Mouse (Mus musculus) lung, postnatal 4 days (tissue): ENCODE measurements around the gene Eif4g3.

Experiments used
- DNase-seq, 2 experiments: peaks; one replicate each; pipeline ENCODE4 v3.0.0; 2021

The Eif4g3 gene

DNA sequence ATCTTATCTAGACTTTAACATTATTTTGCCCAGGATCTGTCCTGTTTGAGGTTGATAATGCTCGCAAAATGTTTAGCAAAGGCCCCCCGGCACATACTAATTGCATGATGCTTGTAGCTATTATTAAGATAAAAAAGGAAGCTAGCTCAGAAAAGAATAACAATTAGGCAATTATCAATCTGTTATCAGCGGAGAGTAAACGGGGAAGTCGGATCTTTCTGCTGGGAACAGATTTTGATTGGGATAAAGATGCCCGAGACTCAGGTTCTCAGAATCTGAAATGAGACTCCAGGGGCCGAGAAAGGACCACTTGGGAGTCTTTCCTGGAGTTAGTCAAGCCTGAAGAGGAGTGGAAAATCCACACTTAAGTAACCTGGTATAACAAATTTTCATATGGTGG, 1.6 kb upstream of the Eif4g3 start:
- no peak for DNase-seq

GRCm38 (mm10) chr4:137993291-137993758, 503 bp downstream of the Eif4g3 start:
- DNase-seq = peak; percentile 99 to 100

- peak; percentile 58 to 62 for DNase-seq
Measured at GRCm38 (mm10) chr4:137993821-137994561, 1.2 kb downstream of the Eif4g3 start.

DNA sequence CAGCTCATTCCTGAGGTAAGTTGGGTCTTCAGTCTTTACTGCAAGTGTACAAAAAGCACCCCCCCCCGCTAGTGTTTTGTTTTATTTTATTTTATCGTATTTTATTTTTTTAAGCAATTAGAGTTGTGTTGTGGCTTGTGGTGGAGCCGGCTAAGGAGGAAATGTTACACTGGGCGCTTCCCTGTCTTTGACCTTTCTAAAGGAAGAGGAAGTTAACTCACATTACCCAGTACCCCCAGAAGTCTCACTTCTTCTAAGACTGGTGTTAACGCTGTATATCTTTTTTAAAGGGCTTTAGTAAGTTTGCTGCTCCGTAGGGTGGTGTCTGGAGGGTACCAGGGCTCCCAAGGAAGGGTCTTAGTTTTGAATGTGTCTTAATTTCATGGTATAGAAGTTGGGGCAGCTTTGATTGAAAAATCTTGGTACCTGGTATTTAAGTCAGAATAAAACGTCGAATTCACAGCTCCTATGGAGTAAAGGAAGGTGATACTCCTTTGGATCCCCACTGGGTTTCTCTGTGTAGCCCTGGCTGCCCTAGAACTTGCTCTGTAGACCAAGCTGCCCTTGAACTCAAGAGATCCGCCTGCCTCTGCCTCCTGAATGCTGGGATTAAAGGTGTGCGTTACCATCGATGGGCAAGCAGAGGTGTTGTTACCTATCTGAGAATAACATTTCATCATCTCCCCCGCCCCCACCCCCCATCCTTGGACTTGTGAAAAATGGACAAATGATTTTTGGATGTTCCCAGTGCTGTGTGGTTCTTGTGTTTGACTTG, 1.9 kb downstream of the Eif4g3 start:
- DNase-seq = no peak

DNA sequence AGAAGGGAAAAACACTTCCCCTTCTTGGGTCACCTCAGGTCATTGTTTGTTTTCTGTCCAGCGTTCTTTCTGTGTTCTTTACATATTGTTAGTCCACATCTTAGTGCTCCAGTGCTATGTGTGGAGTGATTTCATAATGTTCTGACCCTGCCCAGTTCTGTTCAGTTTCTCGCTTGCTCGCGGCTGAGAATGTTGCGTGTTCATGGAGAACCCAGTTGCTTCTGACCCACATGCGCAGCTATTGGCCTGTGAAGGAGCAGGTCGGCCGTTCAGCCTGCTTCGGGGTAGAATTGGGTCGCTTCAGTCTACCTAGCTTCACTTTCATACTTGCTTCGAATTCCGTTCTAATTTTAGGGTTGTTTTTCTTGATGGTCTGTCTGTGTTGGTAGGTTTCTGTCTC, 2.6 kb downstream of the Eif4g3 start:
- peak; percentile 39 to 43 for DNase-seq

DNA sequence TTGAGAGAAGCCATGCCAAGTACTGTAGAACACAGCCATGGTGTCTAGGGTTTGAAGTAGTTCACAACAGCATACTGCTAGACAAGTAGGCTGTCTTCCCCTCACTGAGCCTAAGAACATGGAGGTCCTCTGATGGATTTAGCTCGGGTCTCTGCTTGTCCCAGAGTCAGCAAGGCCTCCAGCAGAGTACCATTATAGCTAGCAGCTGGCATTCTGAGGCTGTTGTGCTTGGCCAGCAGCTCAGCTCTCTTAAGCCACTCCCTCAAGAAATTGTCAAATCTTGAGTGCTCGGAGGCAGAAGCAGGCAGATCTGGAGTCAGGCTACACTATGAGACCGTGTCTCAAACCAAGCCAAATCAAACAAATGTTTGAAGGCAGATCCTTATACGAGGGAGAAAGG, 5.4 kb downstream of the Eif4g3 start:
- DNase-seq = no peak

- DNase-seq = peak in 1 of 2 experiments; percentile 24
Measured at GRCm38 (mm10) chr4:138000682-138001081, 7.9 kb downstream of the Eif4g3 start.

DNA sequence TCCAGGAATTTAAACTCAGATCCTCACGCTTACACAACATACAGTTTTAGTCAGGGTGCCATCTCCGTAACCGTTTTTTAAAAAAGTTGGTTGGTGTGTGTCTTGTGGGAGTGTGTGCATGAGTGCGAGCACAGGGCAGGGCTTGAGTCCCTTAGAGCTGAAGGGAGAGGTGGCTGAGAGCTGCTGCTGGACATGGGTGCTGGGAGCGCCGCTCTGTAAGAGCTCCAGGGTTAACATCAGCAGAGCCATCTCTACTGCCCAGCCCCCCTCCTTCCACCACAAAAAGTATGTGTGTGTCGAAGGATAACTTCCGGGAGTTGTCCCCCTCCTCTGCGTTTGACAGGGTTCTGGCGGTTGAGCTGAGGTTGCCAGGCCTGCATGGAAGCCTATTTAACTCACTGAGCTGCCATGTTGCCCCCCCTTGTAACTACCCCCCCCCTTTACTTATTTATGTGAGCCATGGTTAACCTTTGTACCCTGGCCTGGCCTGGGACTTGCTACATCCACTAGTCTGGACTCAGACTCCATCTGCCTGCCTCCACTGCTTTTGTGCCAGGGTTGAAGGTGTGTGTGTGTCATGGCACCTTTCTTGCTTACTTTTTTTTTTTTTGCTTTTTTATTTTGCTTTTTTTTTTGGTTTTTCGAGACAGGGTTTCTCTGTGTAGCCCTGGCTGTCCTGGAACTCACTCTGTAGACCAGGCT, 11.2 kb downstream of the Eif4g3 start:
- DNase-seq = peak in 1 of 2 experiments; percentile 35

DNA sequence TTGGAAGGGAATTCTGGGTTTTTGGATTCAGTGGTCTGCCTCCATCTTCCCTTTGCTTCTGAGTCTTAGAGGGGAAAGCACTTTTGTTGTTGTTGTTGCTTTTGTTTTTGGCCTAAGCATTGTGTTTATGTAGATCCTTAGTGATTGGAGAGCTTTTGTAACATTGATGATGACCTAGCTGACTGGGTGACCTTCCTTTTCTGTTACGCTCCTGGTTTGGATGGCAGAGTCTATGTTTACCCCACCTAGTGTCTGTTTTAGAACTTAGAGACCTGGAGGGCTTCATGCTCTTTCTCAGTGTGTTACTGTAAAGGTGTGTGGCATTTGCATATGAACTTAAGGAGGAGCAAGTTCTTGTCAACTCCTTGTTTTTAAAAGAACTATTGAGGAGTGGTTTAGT, 13.0 kb downstream of the Eif4g3 start:
- no peak for DNase-seq

- no peak for DNase-seq
Measured at GRCm38 (mm10) chr4:138006951-138007613, 14.3 kb downstream of the Eif4g3 start.

GRCm38 (mm10) chr4:138008646-138009045, 15.8 kb downstream of the Eif4g3 start:
- DNase-seq = no peak

DNA sequence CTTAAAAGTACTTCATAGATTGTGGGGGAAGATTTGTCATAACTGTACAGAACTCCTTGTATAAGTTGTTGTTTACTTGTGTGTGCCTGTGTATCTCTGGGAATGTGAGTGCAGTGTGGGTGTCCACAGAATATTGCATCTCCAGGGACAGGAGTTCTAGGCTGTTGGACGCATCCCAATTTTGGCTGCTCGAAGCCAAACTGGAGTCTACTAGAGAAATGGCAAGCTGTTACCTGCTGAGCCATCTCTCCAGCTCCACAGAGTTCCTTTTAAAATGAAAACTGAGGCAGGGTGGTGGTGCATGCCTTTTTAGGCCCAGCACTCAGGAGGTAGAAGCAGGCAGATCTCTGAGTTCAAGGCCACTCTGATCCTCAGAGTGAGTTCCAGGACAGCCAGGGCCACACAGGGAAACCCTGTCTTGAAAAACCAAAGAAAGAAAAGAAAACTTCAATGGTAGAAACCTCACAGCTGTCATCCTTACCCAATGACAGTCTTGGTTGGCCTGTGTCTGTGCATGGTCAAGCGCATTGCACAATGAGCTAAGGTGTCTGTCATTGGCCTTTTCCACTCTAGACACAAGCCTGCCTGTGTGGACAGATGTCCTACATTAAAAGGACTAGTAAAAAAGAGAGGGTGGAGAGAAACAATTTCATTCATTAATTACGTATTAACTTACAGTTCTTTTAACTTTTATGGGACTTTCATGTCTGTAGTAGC, 17.1 kb downstream of the Eif4g3 start:
- DNase-seq = no peak

DNA sequence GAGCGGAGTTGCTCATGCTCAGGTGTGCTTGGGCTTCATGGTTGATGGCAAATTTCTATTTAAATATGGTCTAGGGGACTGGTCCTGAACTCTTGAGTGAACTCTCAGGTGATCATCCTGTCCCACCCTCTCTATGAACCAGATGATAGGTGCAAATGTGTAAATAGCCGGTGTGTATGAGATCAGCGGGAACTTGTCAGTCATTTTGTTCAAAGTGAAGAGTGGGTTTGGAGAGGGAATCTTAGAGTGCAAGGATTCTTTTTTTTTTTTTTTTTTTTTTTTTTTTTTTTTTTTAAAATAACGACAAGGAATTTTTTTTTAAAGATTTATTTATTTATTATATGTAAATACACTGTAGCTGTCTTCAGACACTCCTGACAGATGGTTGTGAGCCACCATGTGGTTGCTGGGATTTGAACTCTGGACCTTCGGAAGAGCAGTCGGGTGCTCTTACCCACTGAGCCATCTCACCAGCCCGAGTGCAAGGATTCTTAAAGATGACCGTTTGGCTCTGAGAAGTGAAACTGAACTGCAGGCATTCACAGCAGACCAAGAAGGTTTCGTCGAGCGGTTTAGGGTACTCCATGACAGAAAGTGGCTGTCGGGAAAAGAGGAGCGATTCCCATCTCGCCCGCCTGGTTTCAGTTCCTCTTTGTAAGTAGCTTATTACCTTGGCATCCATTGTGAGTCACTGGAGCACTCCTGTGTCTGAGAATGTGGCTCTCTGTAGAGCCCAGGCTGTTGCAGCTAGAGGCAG, 21.1 kb downstream of the Eif4g3 start:
- DNase-seq = no peak

DNA sequence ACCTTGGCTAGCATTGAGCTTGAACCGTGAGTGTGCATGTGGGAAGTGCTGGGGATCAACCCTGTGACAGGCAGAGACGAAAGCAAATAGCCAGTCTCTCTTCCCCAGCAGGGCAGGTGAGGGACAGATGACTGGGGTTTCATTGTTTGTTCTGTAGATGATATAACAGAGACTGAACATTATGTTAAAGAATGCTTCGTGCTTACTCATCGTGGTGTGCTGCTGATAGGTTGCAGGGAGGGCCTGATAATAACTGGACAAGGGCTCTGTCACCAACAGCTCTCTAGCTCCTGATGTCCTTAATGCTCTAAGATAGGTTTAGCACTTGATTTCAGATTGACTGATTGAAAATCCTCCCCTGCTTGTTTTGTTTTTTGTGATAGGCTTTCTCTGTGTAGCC, 23.1 kb downstream of the Eif4g3 start:
- no peak for DNase-seq

DNA sequence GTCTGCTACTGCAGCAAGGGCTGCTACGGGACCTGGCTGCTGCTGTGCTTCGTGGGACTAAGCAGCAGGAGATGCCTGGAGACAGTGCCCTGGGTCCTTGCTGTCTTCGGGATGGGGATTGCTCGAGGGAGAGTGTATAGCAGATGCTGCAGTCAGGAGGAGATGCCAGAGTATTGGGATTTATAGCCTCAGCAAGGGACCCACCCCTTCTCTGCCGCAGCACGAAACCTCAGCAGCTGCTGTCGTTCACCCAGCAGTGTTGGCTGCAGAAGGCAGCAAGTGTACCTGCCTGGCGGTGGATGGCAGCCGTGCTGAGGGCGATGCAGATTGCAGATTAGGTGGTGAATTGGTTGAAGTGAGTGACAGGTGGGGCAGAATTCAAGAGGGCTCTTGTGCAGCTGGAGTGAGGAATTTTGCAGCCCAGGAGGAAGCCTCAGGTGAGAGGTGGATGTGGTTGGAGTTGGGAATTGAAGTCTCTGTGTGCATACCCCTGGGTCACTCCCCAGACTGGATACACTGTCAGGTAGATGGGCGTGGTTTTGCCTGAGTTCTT, 24.3 kb downstream of the Eif4g3 start:
- DNase-seq = peak; percentile 19 to 52

DNA sequence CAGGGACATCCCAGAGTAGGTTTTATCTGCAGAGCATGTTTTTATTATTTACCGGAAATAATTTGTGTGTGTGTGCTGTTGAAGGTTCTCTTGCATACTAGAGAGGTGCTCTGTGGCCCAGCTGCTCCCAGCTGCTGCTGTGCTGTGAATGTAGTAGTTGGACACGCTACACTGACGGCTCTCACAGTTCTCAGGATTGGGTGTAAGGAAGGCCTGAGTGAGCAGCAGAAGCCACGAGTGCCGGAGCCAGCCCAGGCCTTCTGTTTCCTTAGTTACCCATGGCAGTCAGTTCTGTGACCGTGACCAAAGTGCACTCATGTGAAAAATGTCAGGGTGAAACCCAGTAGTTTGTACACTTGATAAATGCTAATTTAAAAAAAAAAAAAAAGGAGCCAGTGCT, 25.2 kb downstream of the Eif4g3 start:
- DNase-seq = peak in 1 of 2 experiments; percentile 72

GRCm38 (mm10) chr4:138020231-138020630, 27.4 kb downstream of the Eif4g3 start:
- no peak for DNase-seq

DNA sequence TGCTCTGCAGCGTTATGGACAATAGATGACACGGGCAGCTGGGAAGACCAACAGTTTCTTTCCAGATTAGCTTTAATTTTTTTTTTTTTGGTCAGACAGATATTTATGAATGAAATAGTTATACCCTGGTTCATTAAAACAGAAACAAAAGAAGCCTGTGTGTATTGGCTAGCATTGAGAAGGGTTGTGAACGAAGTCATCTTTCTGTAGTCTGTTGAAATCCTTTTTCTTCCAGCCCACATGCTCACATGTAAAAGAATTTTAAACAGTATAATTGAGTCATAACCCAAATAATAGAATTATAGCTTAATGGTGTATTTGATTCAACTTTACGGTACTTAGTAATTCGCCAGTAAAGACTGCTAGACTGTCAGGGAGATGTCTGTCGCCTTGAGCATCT, 28.8 kb downstream of the Eif4g3 start:
- no peak for DNase-seq

DNA sequence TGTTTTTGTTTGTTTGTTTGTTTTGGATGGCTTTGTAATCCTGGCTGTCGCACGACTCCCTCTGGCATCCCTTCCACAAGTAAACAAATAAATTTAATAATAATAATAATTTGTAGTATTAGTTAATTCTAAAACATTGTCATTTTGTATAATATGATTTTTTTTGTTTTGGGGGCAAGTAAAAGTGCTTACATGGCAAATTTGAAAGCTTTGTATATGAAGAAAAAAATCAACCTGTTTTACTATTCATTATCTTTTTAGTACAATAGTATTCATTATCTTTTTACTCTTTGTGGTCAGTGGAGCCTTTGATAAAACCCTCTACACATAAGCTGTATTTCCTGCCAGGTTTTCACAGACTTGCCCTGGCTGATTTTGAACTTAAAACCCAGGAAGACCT, 29.9 kb downstream of the Eif4g3 start:
- DNase-seq = no peak

DNA sequence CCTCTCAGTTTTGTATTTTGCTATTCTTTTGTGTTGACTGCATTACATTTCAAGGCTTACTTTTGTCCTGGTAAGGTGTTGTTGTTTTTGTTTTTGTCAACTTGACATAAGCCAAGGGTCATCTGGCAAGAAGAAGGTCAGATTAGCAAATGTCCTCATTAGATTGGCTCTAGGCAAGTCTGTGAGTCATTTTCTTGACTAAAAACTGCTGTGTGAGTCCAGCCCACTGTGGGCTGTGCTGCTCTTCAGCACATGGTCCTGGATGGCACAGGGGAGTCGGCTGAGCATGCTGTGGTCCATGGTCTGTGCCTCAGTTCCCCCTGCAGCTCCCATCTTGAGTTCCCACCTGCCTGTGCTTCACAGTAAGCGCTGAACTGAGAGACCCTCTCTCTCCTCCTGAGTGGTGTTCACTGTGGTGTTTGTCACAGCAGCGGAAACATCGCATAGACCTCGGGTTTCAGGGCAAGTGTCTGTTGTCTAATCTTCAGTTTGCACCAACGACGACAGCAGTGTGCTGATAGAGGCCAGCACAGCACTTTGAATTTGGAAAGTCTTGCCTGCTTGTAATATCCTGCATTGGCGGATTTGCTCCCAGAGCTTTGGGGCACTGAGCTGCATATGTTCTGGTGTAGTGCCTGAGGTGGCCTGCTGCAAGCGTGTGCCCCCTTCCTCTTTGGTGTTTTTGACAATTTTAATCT, 30.7 kb downstream of the Eif4g3 start:
- DNase-seq = no peak

DNA sequence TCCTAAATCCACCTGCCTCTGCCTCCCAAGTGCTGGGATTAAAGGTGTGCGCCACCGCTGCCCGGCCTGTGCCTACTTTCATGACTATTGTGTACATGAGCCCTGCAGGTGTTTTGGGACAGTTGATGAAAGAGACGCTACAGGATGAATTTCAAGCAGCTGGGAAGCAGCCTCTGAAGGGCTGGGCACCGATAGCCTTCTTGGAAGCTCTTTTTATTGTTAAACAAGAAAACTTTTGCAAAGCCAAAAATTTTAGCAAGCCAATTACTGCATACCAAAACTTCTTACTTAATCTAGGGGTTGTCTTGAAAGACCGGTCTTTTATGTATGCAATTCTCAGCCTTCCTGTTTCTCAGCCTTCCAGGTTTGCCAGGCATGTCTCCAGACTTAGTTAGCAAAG, 36.3 kb downstream of the Eif4g3 start:
- DNase-seq = no peak
